Mouse (Mus musculus) hindbrain, postnatal 0 days (tissue): Measurements from ENCODE around the gene Cox19. TPM values are rescaled to one million over a fixed set of nuclear protein-coding genes. Genes with fewer than 3 reads are reported as not detected.
A peak's percentile ranks its signal among the peaks of the same experiment; 100 is the strongest.

Experiments used
- ATAC-seq: fragments of 200-750 bp; cut with Nextera tagmentation; 2 replicates; pipeline ENCODE4 v1.8.0; 2017; ENCODE audit warnings: mild to moderate bottlenecking, moderate TSS enrichment, moderate library complexity
- DNase-seq: peaks from one replicate; pipeline ENCODE4 v3.0.0-alpha.2; 2015; ENCODE audit warnings: low spot score
- H3K27ac ChIP-seq: fragments of 300-500 bp; sonication (generic); 2 replicates; pipeline ENCODE4 v1.5.1; 2014; ENCODE audit warnings: mild to moderate bottlenecking
- H3K27me3 ChIP-seq: fragments of 300-500 bp; sonication (generic); 2 replicates; pipeline ENCODE4 v1.6.1; 2014; ENCODE audit warnings: low read length, mixed read lengths; ENCODE audit not compliant: insufficient read depth
- H3K36me3 ChIP-seq: fragments of 300-500 bp; sonication (generic); 2 replicates; pipeline ENCODE4 v1.6.1; 2014; ENCODE audit warnings: low read length, mixed read lengths; ENCODE audit not compliant: insufficient read depth
- H3K4me1 ChIP-seq: fragments of 300-500 bp; sonication (generic); 2 replicates; pipeline ENCODE4 v1.6.1; 2014; ENCODE audit warnings: antibody characterized with exemption, low read length, mixed read lengths; ENCODE audit not compliant: insufficient read depth
- H3K4me2 ChIP-seq: fragments of 300-500 bp; sonication (generic); 2 replicates; pipeline ENCODE4 v1.6.1; 2014; ENCODE audit warnings: low read depth, mild to moderate bottlenecking, low read length, moderate library complexity, mixed read lengths
- H3K4me3 ChIP-seq: fragments of 300-500 bp; sonication (generic); 2 replicates; pipeline ENCODE4 v1.5.1; 2014; ENCODE audit warnings: low read length
- H3K9ac ChIP-seq: fragments of 300-500 bp; sonication (generic); replicated peaks from 2 replicates; pipeline ENCODE4 v1.6.1; 2014; ENCODE audit warnings: mild to moderate bottlenecking, low read length, moderate library complexity, mixed read lengths
- H3K9me3 ChIP-seq: fragments of 300-500 bp; sonication (generic); 2 replicates; pipeline ENCODE4 v1.6.1; 2016; ENCODE audit warnings: low read length, mixed read lengths
- CTCF ChIP-seq: IDR thresholded peaks from 2 replicates; pipeline ENCODE4 v1.5.1; 2016; ENCODE audit warnings: antibody characterized with exemption, control low read depth, low read depth
- WGBS: fragments of 180-500 bp; shearing (Covaris S2); extraction: QIAGEN DNeasy Blood & Tissue Kit; methylation state at CpG from one replicate; pipeline ENCODE4 v1.1.7; 2014; 5-methylcytosine and 5-hydroxymethylcytosine counted together
- polyA plus RNA-seq: library from polyadenylated mRNA; unstranded; fragments of >200 nt; fragmentation: Nextera tagmentation; extraction: Ambion mirVana; gene quantifications from 2 replicates; pipeline ENCODE4 v1.2.1, GENCODE M21; 2015
- total RNA-seq: library from RNA; depleted of rRNA; stranded (reverse); fragments of >200 nt; gene quantifications from 2 replicates; pipeline ENCODE4 v1.2.3, GENCODE M21; 2014

Cox19 gene
- total and polyA plus RNA-seq, 2 experiments from 2014 or later, result 91.0 to 93.7 TPM

DNA sequence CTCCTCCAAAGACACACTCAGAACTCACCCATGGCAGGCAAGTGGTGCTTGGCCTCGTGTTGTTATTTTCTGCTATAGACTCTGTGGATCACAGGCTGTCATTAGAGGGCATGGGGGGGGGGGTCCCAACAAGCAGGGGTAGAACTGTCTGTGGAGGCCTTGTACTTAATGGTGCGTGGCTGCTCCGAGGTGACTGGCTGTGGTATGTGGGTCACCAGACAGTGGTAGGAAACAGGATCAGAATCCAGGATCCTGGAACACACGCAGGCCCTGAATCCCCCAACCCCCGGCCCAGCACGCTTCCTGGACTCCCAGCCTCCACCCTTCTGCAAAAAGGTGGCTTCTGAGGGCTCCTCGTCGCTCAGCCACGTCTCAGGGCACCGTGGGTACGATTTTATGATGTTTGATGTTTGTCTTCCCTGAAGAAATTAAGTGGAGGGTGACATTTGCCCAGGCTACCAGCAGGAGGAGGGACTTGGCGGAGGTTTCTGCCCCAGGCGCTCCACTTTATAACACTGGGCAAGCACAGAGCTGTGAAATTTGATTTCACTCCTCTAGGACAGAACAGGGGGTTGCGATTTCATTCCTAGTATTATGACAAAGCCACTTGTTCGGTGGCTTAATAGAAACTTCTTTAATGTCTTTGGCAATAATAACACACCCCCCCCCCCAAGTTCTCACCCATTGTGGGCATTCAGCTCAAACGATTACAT, 17.8 kb downstream of the Cox19 start:
- Histone ChIP-seq H3K9me3 (no peaks in the 10 kb centered on the region), H3K4me2 (no peak overlapping the region), H3K27me3 (no peaks in the 10 kb centered on the region), H3K9ac (no peak overlapping the region), H3K4me1 (no peaks in the 10 kb centered on the region), H3K27ac (no peak overlapping the region), H3K4me3 (no peak overlapping the region), H3K36me3 (peaks cover 17% of the 10 kb centered on the region; the same call in 1 of the 2 replicates)
- WGBS, result 69% methylated on average over 16 of the region's 16 CpGs
- DNase-seq, result no peak
- ATAC-seq, result no peak
- TF ChIP-seq CTCF, result 0 out of 2 replicates have a peak, but pooled peaks have one; percentile 9

- ATAC-seq, result 0 out of 2 replicates have a peak, but pooled peaks have one; percentile 4
- no peak for TF ChIP-seq CTCF
- WGBS, result 87% methylated on average over 8 of the region's 8 CpGs
Observed at GRCm38 (mm10) chr5:139332590-139333272, 18.5 kb downstream of the Cox19 start.

GRCm38 (mm10) chr5:139331742-139332141, 19.5 kb downstream of the Cox19 start:
- no peaks in the 10 kb centered on the region for H3K4me1 ChIP-seq
- H3K4me2 ChIP-seq, result no peak overlapping the region
- ATAC-seq (peak; percentile 10; the same call in 1 of the 2 replicates), DNase-seq (peak; percentile 86)
- peaks cover 2% of the 10 kb centered on the region; the same call in 1 of the 2 replicates for H3K36me3 ChIP-seq
- H3K4me3 ChIP-seq, result no peak overlapping the region
- H3K9me3 ChIP-seq, result no peaks in the 10 kb centered on the region
- no peaks in the 10 kb centered on the region for H3K27me3 ChIP-seq
- TF ChIP-seq CTCF, result peak; percentile 98
- H3K27ac ChIP-seq, result no peak overlapping the region
- 16% methylated on average over 8 of the region's 8 CpGs for WGBS
- no peak overlapping the region for H3K9ac ChIP-seq

More at GRCm38 (mm10) chr5:139332590-139333272, 18.5 kb downstream of the Cox19 start:
- Histone ChIP-seq H3K27ac (no peak overlapping the region), H3K9ac (no peak overlapping the region), H3K4me1 (no peaks in the 10 kb centered on the region), H3K9me3 (no peaks in the 10 kb centered on the region), H3K4me3 (no peak overlapping the region), H3K36me3 (peaks cover 10% of the 10 kb centered on the region; the same call in 1 of the 2 replicates), H3K4me2 (no peak overlapping the region), H3K27me3 (no peaks in the 10 kb centered on the region)
- DNase-seq, result no peak

DNA sequence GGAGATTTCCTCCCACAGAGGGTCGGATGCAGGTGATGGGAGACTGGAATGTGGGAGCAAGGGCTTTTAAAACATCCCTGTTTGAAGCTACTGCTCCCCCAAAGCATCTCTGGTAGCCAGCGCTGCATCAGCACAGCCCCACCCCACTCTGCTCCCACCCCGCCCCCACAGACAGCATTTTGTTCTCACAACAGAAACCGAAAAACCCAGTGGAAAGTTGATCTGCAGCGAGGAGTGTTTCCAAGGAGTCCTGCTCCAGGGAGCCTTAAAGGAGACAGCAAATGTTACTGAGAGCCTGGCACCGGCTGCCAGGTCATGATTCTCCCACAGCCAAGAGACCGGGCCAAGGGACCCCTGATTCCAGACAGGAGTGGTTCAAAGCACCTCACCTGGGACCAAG, 20.5 kb downstream of the Cox19 start:
- H3K27ac ChIP-seq, result no peak overlapping the region
- H3K4me1 ChIP-seq, result no peaks in the 10 kb centered on the region
- no peaks in the 10 kb centered on the region for H3K36me3 ChIP-seq
- ATAC-seq (no peak), DNase-seq (no peak)
- H3K4me2 ChIP-seq, result no peak overlapping the region
- H3K9me3 ChIP-seq, result no peaks in the 10 kb centered on the region
- no peak for TF ChIP-seq CTCF
- 64% methylated on average over 7 of the region's 7 CpGs for WGBS
- no peaks in the 10 kb centered on the region for H3K27me3 ChIP-seq
- no peak overlapping the region for H3K4me3 ChIP-seq
- H3K9ac ChIP-seq, result no peak overlapping the region

DNA sequence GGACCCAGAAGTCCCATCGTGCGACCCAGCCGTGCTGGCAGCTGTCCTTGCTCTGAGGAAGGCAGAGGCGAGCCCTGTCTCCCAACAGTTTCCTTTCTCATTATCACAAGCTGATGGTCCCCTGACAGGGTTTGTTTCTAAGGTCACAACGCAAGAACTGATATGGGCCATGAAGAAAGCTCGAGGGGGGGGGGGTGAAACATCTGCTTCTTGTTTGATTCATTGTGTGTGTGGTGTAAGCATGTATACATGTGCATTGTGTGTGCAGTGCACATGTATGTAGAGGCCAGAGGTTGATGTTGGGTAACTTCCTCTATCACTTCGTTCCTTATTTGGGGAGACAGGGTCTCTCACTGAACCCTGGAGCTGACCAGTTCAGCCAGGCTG, 23.6 kb downstream of the Cox19 start:
- H3K4me1 ChIP-seq, result peaks cover 10% of the 10 kb centered on the region
- no peak for TF ChIP-seq CTCF
- DNase-seq (no peak), ATAC-seq (no peak)
- no peaks in the 10 kb centered on the region for H3K9me3 ChIP-seq
- no peak overlapping the region for H3K4me2 ChIP-seq
- no peak overlapping the region for H3K27ac ChIP-seq
- 72% methylated on average over 7 of the region's 7 CpGs for WGBS
- H3K4me3 ChIP-seq, result no peak overlapping the region
- no peaks in the 10 kb centered on the region for H3K36me3 ChIP-seq
- no peaks in the 10 kb centered on the region for H3K27me3 ChIP-seq
- no peak overlapping the region for H3K9ac ChIP-seq

- DNase-seq (no peak), ATAC-seq (no peak)
- Histone ChIP-seq H3K4me1 (peaks cover 10% of the 10 kb centered on the region), H3K27ac (no peak overlapping the region), H3K36me3 (no peaks in the 10 kb centered on the region), H3K4me2 (no peak overlapping the region), H3K4me3 (no peak overlapping the region), H3K27me3 (no peaks in the 10 kb centered on the region), H3K9ac (no peak overlapping the region), H3K9me3 (no peaks in the 10 kb centered on the region)
- 76% methylated on average over 7 of the region's 7 CpGs for WGBS
- TF ChIP-seq CTCF, result no peak
Observed at GRCm38 (mm10) chr5:139326986-139327633, 24.1 kb downstream of the Cox19 start.
